Mouse (Mus musculus): Measurements from ENCODE around the gene Il5ra. TPM values are rescaled to one million over a fixed set of nuclear protein-coding genes. Genes with fewer than 3 reads are reported as not detected.
A peak's percentile ranks its signal among the peaks of the same experiment; 100 is the strongest.

The Il5ra gene
- polyA plus RNA-seq, 1 experiment, result not detected

GRCm38 (mm10) chr6:106705506-106706035 lies 43.3 kb downstream of the Il5ra start:
- Histone ChIP-seq H3K27ac (ENCODE audit: insufficient read depth, low read length) (no peak overlapping the region), H3K4me1 (ENCODE audit: control insufficient read depth, insufficient read depth, low read length) (no peaks in the 10 kb centered on the region), H3K4me3 (ENCODE audit: insufficient read depth, low read length) (no peak overlapping the region)
- TF ChIP-seq CTCF (IDR thresholded peaks at IDR 0.05; ENCODE audit: extremely low read depth, insufficient read depth, low read length) (no peak), POLR2A (IDR thresholded peaks at IDR 0.05; ENCODE audit: extremely low read depth, insufficient read depth, low read length) (no peak)

- H3K4me3 ChIP-seq (ENCODE audit: insufficient read depth, low read length), result no peak overlapping the region
- no peak for TF ChIP-seq CTCF (IDR thresholded peaks at IDR 0.05; ENCODE audit: extremely low read depth, insufficient read depth, low read length)
- H3K27ac ChIP-seq (ENCODE audit: insufficient read depth, low read length), result no peak overlapping the region
- no peaks in the 10 kb centered on the region for H3K4me1 ChIP-seq (ENCODE audit: control insufficient read depth, insufficient read depth, low read length)
Observed at GRCm38 (mm10) chr6:106701931-106702330, 46.9 kb downstream of the Il5ra start.

GRCm38 (mm10) chr6:106675581-106675980 lies 73.3 kb downstream of the Il5ra start:
- Histone ChIP-seq H3K27ac (ENCODE audit: insufficient read depth, low read length) (no peak overlapping the region), H3K4me1 (ENCODE audit: control insufficient read depth, insufficient read depth, low read length) (no peaks in the 10 kb centered on the region), H3K4me3 (ENCODE audit: insufficient read depth, low read length) (no peak overlapping the region)
- TF ChIP-seq POLR2A (IDR thresholded peaks at IDR 0.05; ENCODE audit: extremely low read depth, insufficient read depth, low read length), result no peak
- TF ChIP-seq CTCF (IDR thresholded peaks at IDR 0.05; ENCODE audit: extremely low read depth, insufficient read depth, low read length), result no peak

GRCm38 (mm10) chr6:106663780-106664651 lies 84.8 kb downstream of the Il5ra start:
- H3K4me3 ChIP-seq (ENCODE audit: insufficient read depth, low read length), result no peak overlapping the region
- no peak overlapping the region for H3K27ac ChIP-seq (ENCODE audit: insufficient read depth, low read length)
- TF ChIP-seq CTCF (IDR thresholded peaks at IDR 0.05; ENCODE audit: extremely low read depth, insufficient read depth, low read length) (peak; percentile 34; the same call in 1 of the 2 replicates), POLR2A (IDR thresholded peaks at IDR 0.05; ENCODE audit: extremely low read depth, insufficient read depth, low read length) (no peak)
- no peaks in the 10 kb centered on the region; the same call in 1 of the 2 replicates for H3K4me1 ChIP-seq (ENCODE audit: control insufficient read depth, insufficient read depth, low read length)

Other genes with a start within 250 kb of the Il5ra start
- 27.4 and 28.4 TPM in 2 replicates for gene Trnt1, start 20.1 kb upstream of the Il5ra start, polyA plus RNA-seq (2012; rRNA removed)
- 40.6 and 42.8 TPM in 2 replicates for gene Crbn, start 51.0 kb upstream of the Il5ra start, polyA plus RNA-seq (2012; rRNA removed)

All from cortical plate, adult 2 months (tissue).